Mouse (Mus musculus): ENCODE results near the gene Zswim9. TPM values are rescaled to one million over a fixed set of nuclear protein-coding genes. Genes with fewer than 3 reads are reported as not detected.
A peak's percentile ranks its signal among the peaks of the same experiment; 100 is the strongest.

Zswim9 gene
- 4.7 and 9.0 TPM in 2 replicates for polyA plus RNA-seq (2014; fragmentation: Nextera tagmentation; extraction: Ambion mirVana)

DNA sequence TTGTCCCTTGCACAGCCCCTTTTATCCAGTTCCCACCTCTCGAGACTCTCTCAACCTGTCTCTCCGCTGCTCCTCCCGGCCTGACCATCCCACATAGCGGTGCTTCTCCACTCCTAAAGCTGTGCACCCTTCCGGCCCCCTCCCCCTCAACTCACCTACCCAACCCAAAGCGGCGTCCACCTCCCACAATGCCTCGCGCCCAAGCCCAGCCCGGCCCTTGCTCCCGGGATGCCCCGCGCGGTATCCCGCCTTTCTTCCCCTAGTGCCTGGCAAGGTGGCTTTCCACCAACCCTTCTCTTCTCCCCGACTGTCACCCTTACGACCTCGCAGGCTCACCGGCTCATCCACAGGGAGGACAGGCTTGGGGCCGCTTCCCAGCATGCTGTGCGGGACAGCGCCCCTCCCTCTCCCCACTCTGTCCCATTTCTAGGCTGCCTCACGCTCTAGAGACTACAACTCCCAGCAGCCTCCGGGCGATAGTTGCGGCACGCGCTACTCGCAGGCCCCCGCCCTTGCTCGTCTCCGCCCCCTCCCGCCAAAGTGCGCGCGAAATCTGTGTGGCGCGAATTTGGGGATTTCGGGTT, at the start of gene Zswim9:
Zswim9 (minus strand) TSS at position 414 of the 584 bp plus-strand sequence.
- DNase-seq (ENCODE audit: low spot score) (peak; percentile 94), ATAC-seq (ENCODE audit: insufficient read depth, low FRiP score, low TSS enrichment) (peak; percentile 98)
- Histone ChIP-seq H3K36me3 (ENCODE audit: control insufficient read depth, insufficient read depth, low read length) (peaks cover 4% of the 10 kb centered on the region; the same call in 1 of the 2 replicates), H3K4me1 (ENCODE audit: control insufficient read depth, insufficient read depth, low read length) (no peaks in the 10 kb centered on the region), H3K27me3 (ENCODE audit: control insufficient read depth, insufficient read depth, low read length) (no peaks in the 10 kb centered on the region), H3K4me2 (ENCODE audit: low read depth) (peak within 1 kb of the TSS; percentile 51), H3K27ac (ENCODE audit: low read depth, low read length) (peak within 1 kb of the TSS; percentile 74), H3K9ac (ENCODE audit: low read length) (peak within 1 kb of the TSS; percentile 71), H3K4me3 (ENCODE audit: low read depth, low read length) (peak within 1 kb of the TSS; percentile 55), H3K9me3 (ENCODE audit: control insufficient read depth, low read length) (0 out of 2 replicates have a peak, but pooled peaks cover 2% of the 10 kb centered on the region)
- WGBS: under 1% methylated on average over 37 of the region's 39 CpGs

DNA sequence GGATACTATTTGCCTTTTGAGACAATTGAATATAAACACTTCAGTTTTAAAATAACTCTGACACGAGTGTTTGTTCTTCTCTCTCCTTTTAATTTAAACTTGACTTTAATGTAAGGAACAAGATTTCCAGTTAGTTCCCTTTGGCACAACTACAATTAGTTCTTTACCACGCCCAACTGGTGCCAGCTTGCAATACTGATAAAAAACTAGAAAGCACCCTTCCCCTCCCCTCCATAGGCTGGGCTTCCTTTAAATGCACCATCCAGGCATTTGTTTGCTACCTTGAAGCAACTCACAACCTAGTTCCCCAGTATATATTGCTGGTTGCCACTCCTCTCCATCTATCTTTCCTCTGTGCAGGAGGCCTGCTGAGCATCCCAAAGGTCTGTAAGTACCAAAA, 45.8 kb upstream of the Zswim9 start, which contains the start of gene Pla2g4c:
Pla2g4c (plus strand) TSS at position 340 of the 400 bp plus-strand sequence.
- Histone ChIP-seq H3K27me3 (ENCODE audit: control insufficient read depth, insufficient read depth, low read length) (no peaks in the 10 kb centered on the region), H3K9ac (ENCODE audit: low read length) (no peak within 1 kb of the TSS), H3K9me3 (ENCODE audit: control insufficient read depth, low read length) (no peaks in the 10 kb centered on the region), H3K4me3 (ENCODE audit: low read depth, low read length) (no peak within 1 kb of the TSS), H3K4me1 (ENCODE audit: control insufficient read depth, insufficient read depth, low read length) (no peaks in the 10 kb centered on the region), H3K27ac (ENCODE audit: low read depth, low read length) (no peak within 1 kb of the TSS), H3K4me2 (ENCODE audit: low read depth) (no peak within 1 kb of the TSS), H3K36me3 (ENCODE audit: control insufficient read depth, insufficient read depth, low read length) (no peaks in the 10 kb centered on the region)
- DNase-seq (ENCODE audit: low spot score) (no peak), ATAC-seq (ENCODE audit: insufficient read depth, low FRiP score, low TSS enrichment) (no peak)
- WGBS: 82% methylated on average over 2 of the region's 2 CpGs

DNA sequence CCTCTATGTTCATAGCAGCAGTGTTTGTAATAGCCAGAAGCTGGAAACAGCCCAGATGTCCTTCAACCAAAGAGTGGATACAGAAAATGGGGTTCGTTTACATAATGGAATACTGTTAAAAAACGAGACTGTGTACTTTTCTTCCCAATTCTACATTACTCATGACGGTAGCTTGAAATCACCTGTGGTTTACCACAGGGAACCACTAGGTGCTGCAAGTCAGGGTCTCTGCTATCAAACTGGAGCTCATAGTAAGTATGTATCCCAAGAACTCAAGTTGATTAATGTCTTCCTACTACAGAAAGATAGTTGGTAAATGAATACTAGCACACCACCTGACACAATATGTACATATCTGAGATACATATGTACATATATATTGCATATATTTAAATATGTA, 42.9 kb upstream of the Zswim9 start:
- no peak overlapping the region for H3K4me2 ChIP-seq (ENCODE audit: low read depth)
- H3K9me3 ChIP-seq (ENCODE audit: control insufficient read depth, low read length): no peaks in the 10 kb centered on the region
- H3K4me3 ChIP-seq (ENCODE audit: low read depth, low read length): no peak overlapping the region
- H3K4me1 ChIP-seq (ENCODE audit: control insufficient read depth, insufficient read depth, low read length): no peaks in the 10 kb centered on the region
- no peaks in the 10 kb centered on the region for H3K36me3 ChIP-seq (ENCODE audit: control insufficient read depth, insufficient read depth, low read length)
- no peaks in the 10 kb centered on the region for H3K27me3 ChIP-seq (ENCODE audit: control insufficient read depth, insufficient read depth, low read length)
- WGBS: 93% methylated on average over 3 of the region's 3 CpGs
- H3K27ac ChIP-seq (ENCODE audit: low read depth, low read length): no peak overlapping the region
- DNase-seq (ENCODE audit: low spot score) (no peak), ATAC-seq (ENCODE audit: insufficient read depth, low FRiP score, low TSS enrichment) (no peak)
- H3K9ac ChIP-seq (ENCODE audit: low read length): no peak overlapping the region

DNA sequence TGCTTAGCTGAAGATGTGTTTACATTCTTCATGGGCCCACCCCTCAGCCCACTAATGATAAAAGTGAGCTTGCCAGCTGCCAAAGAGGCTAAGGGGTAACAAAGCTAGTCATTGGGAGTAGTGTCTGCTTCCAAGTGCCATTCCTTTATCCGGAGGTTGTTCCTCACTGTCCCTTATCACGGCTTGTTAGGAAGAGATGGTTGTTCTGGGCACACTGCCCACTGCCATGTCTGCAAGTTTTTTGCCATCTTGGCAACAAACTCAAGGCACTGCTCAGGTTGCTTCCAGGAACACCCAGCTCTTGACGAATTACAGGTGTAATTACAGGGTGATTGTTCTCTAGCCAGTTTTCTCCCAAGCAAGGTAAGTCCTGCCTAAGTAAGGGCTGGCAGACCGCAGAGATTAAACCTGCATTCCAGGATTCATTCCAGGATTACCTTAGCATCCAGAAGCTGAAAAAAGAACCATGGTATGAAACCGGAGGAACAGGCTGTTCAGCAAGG, 35.6 kb upstream of the Zswim9 start:
- DNase-seq (ENCODE audit: low spot score): no peak
- Histone ChIP-seq H3K36me3 (ENCODE audit: control insufficient read depth, insufficient read depth, low read length) (peaks cover 12% of the 10 kb centered on the region; the same call in 1 of the 2 replicates), H3K4me3 (ENCODE audit: low read depth, low read length) (no peak overlapping the region), H3K4me2 (ENCODE audit: low read depth) (no peak overlapping the region), H3K27me3 (ENCODE audit: control insufficient read depth, insufficient read depth, low read length) (no peaks in the 10 kb centered on the region), H3K27ac (ENCODE audit: low read depth, low read length) (no peak overlapping the region), H3K9ac (ENCODE audit: low read length) (no peak overlapping the region), H3K4me1 (ENCODE audit: control insufficient read depth, insufficient read depth, low read length) (no peaks in the 10 kb centered on the region), H3K9me3 (ENCODE audit: control insufficient read depth, low read length) (no peaks in the 10 kb centered on the region)
- 92% methylated on average over 5 of the region's 5 CpGs for WGBS
- no peak for ATAC-seq (ENCODE audit: insufficient read depth, low FRiP score, low TSS enrichment)

DNA sequence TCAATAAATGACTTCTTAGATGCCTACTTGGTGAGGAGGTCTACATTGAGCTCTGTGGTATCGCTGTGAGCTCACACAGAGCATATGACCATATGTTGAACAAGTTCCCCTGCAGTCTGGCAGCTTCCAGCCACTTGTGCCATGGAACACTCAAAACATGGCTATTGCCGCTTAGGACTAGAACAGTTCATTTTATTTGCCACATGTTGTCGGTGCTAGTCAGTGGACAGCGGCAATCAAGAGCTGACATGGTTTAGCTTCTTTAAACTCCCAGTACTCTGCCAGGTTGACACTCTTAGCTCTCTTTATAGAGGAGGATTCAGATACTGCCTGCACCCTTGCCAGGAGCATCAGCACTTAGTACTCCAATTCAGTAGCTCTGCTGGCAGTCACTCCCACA, 32.9 kb upstream of the Zswim9 start:
- H3K27me3 ChIP-seq (ENCODE audit: control insufficient read depth, insufficient read depth, low read length): no peaks in the 10 kb centered on the region
- DNase-seq (ENCODE audit: low spot score) (no peak), ATAC-seq (ENCODE audit: insufficient read depth, low FRiP score, low TSS enrichment) (no peak)
- no peak overlapping the region for H3K4me3 ChIP-seq (ENCODE audit: low read depth, low read length)
- H3K27ac ChIP-seq (ENCODE audit: low read depth, low read length): no peak overlapping the region
- H3K4me1 ChIP-seq (ENCODE audit: control insufficient read depth, insufficient read depth, low read length): no peaks in the 10 kb centered on the region
- 96% methylated on average over 4 of the region's 4 CpGs for WGBS
- H3K9ac ChIP-seq (ENCODE audit: low read length): no peak overlapping the region
- peaks cover 17% of the 10 kb centered on the region for H3K36me3 ChIP-seq (ENCODE audit: control insufficient read depth, insufficient read depth, low read length)
- no peak overlapping the region for H3K4me2 ChIP-seq (ENCODE audit: low read depth)
- no peaks in the 10 kb centered on the region for H3K9me3 ChIP-seq (ENCODE audit: control insufficient read depth, low read length)

DNA sequence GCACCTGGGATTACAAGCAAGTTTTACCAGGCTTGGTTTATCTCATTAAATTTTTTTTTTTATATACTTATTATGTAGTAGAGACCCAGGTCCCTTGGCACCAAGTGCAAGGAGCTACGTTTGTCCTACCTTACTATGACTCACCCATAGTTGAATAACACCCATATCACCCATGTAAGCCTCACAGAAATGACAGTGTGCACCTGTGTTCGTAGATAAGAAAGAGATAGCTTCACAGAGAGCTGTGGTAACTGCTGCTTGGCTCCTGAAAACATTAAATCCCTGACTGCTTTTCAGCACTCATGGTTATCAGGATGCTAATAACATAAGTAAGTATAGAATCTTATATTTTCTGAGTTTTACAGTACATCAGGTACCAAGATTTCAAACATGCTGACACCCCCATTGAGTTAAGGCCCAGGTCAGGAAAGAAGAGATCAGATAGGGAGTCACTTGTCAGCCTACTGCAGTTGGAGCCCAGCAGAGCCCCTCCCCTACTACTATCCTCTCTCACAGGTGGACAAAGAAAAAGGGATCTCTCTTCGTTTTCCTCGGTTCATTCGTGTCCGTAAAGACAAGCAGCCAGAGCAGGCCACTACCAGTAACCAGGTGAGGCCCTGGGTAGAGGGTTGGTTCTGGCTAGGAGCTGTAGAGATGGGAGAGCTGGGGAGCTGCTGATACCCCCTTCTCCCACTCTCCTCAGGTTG, 32.1 kb upstream of the Zswim9 start:
- no peak overlapping the region for H3K27ac ChIP-seq (ENCODE audit: low read depth, low read length)
- peaks cover 20% of the 10 kb centered on the region for H3K36me3 ChIP-seq (ENCODE audit: control insufficient read depth, insufficient read depth, low read length)
- no peak for DNase-seq (ENCODE audit: low spot score)
- H3K4me1 ChIP-seq (ENCODE audit: control insufficient read depth, insufficient read depth, low read length): no peaks in the 10 kb centered on the region
- WGBS: 87% methylated on average over 6 of the region's 6 CpGs
- H3K4me2 ChIP-seq (ENCODE audit: low read depth): no peak overlapping the region
- no peak for ATAC-seq (ENCODE audit: insufficient read depth, low FRiP score, low TSS enrichment)
- H3K9me3 ChIP-seq (ENCODE audit: control insufficient read depth, low read length): no peaks in the 10 kb centered on the region
- H3K4me3 ChIP-seq (ENCODE audit: low read depth, low read length): no peak overlapping the region
- H3K9ac ChIP-seq (ENCODE audit: low read length): no peak overlapping the region
- H3K27me3 ChIP-seq (ENCODE audit: control insufficient read depth, insufficient read depth, low read length): no peaks in the 10 kb centered on the region

DNA sequence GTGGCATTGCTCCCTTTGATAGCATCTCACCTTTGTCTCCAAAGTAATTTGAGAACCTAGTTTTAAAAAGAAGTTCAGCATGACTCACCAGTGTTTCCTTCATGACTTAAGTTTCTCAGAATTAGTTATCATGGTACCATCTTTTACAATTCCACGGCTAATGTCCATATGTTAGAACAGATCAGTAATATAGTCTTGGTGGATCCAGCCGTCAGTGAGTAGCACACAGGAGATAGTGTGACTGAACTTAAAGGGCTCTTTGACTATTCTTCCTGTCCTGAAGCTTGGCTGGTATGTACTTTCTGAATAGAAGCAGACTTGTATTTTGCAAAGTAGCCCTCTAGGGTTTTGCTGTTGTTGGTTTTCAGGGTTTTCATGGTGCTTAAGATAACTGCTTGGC, 30.9 kb upstream of the Zswim9 start:
- no peak overlapping the region for H3K27ac ChIP-seq (ENCODE audit: low read depth, low read length)
- no peaks in the 10 kb centered on the region for H3K4me1 ChIP-seq (ENCODE audit: control insufficient read depth, insufficient read depth, low read length)
- H3K36me3 ChIP-seq (ENCODE audit: control insufficient read depth, insufficient read depth, low read length): peaks cover 20% of the 10 kb centered on the region
- DNase-seq (ENCODE audit: low spot score): no peak
- H3K27me3 ChIP-seq (ENCODE audit: control insufficient read depth, insufficient read depth, low read length): no peaks in the 10 kb centered on the region
- ATAC-seq (ENCODE audit: insufficient read depth, low FRiP score, low TSS enrichment): no peak
- WGBS: 87% methylated on average over 2 of the region's 2 CpGs
- H3K9me3 ChIP-seq (ENCODE audit: control insufficient read depth, low read length): no peaks in the 10 kb centered on the region
- H3K4me3 ChIP-seq (ENCODE audit: low read depth, low read length): no peak overlapping the region
- H3K9ac ChIP-seq (ENCODE audit: low read length): no peak overlapping the region
- no peak overlapping the region for H3K4me2 ChIP-seq (ENCODE audit: low read depth)

DNA sequence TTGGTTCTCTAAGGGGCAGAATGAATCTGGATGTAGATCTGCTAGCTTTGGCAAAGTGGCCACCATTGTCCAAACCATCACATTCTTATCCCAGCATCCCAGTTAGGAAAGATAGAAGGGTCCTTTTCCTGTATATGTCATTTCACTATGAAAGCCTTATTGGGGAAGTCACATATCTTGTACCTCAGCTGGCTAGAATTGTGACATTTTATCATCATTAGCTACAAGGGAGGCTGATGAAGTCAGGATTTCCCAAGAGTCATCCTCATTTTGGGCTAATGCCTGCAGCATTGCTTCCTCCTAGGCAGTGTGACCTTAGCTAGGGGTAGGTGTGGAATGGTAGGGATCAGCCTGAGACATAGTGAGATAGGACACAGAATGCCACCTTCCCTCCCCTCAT, 24.9 kb upstream of the Zswim9 start:
- no peak overlapping the region for H3K27ac ChIP-seq (ENCODE audit: low read depth, low read length)
- peaks cover 13% of the 10 kb centered on the region for H3K36me3 ChIP-seq (ENCODE audit: control insufficient read depth, insufficient read depth, low read length)
- H3K9me3 ChIP-seq (ENCODE audit: control insufficient read depth, low read length): no peaks in the 10 kb centered on the region
- no peak overlapping the region for H3K4me3 ChIP-seq (ENCODE audit: low read depth, low read length)
- no peak for ATAC-seq (ENCODE audit: insufficient read depth, low FRiP score, low TSS enrichment)
- H3K4me1 ChIP-seq (ENCODE audit: control insufficient read depth, insufficient read depth, low read length): no peaks in the 10 kb centered on the region
- no peak overlapping the region for H3K9ac ChIP-seq (ENCODE audit: low read length)
- DNase-seq (ENCODE audit: low spot score): no peak
- no peaks in the 10 kb centered on the region for H3K27me3 ChIP-seq (ENCODE audit: control insufficient read depth, insufficient read depth, low read length)
- H3K4me2 ChIP-seq (ENCODE audit: low read depth): no peak overlapping the region

DNA sequence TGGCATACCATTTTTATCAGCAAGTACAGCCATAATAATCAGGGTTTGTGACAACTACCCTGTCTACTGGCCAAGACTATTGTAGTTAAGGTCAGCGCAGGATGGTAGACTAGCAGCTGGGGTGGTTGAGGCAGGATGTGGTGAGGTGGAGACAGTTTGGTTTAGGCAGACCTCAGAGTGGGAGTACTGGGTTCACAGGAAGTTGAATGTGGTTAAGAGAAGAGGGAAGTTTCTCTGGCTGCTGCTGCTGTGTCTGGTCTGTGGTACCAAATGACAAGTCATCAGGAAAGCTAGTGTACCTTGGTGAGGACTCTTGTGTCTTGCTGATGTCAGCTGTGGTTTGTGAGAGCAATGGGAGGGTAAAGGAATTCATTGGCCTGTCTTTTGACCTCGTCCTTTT, 24.3 kb upstream of the Zswim9 start:
- Histone ChIP-seq H3K36me3 (ENCODE audit: control insufficient read depth, insufficient read depth, low read length) (peaks cover 13% of the 10 kb centered on the region; the same call in 1 of the 2 replicates), H3K4me1 (ENCODE audit: control insufficient read depth, insufficient read depth, low read length) (no peaks in the 10 kb centered on the region), H3K4me2 (ENCODE audit: low read depth) (no peak overlapping the region), H3K4me3 (ENCODE audit: low read depth, low read length) (no peak overlapping the region), H3K9me3 (ENCODE audit: control insufficient read depth, low read length) (no peaks in the 10 kb centered on the region), H3K27me3 (ENCODE audit: control insufficient read depth, insufficient read depth, low read length) (no peaks in the 10 kb centered on the region), H3K27ac (ENCODE audit: low read depth, low read length) (no peak overlapping the region), H3K9ac (ENCODE audit: low read length) (no peak overlapping the region)
- ATAC-seq (ENCODE audit: insufficient read depth, low FRiP score, low TSS enrichment) (no peak), DNase-seq (ENCODE audit: low spot score) (no peak)
- 87% methylated on average over 2 of the region's 2 CpGs for WGBS
